Mouse (Mus musculus) midbrain, embryonic 12.5 days (tissue): Measurements from ENCODE around the gene Gga3. TPM values are rescaled to one million over a fixed set of nuclear protein-coding genes. Genes with fewer than 3 reads are reported as not detected.
"Not testable (repeated sequence)": the region's sequence is repeated elsewhere in the genome, so short reads cannot be mapped to it uniquely, and the experiment has no call there.

Source experiments
- ATAC-seq: fragments of 200-750 bp; cut with Nextera tagmentation; 2 replicates; pipeline ENCODE4 v1.8.0; 2017; ENCODE audit warnings: low read depth, moderate TSS enrichment, moderate library complexity; ENCODE audit not compliant: low FRiP score
- H3K27ac ChIP-seq: fragments of 300-500 bp; sonication (generic); replicated peaks from 2 replicates; pipeline ENCODE4 v1.5.1; 2016; ENCODE audit warnings: mild to moderate bottlenecking
- H3K27me3 ChIP-seq: fragments of 300-500 bp; sonication (generic); 2 replicates; pipeline ENCODE4 v1.6.1; 2016; ENCODE audit warnings: mild to moderate bottlenecking
- H3K36me3 ChIP-seq: fragments of 300-500 bp; sonication (generic); 2 replicates; pipeline ENCODE4 v1.6.1; 2016
- H3K4me1 ChIP-seq: fragments of 300-500 bp; sonication (generic); 2 replicates; pipeline ENCODE4 v1.6.1; 2016
- H3K4me2 ChIP-seq: fragments of 300-500 bp; sonication (generic); replicated peaks from 2 replicates; pipeline ENCODE4 v1.6.1; 2016; ENCODE audit warnings: mild to moderate bottlenecking, moderate library complexity
- H3K4me3 ChIP-seq: fragments of 300-500 bp; sonication (generic); 2 replicates; pipeline ENCODE4 v1.5.1; 2016; ENCODE audit warnings: mild to moderate bottlenecking
- H3K9ac ChIP-seq: fragments of 300-500 bp; sonication (generic); replicated peaks from 2 replicates; pipeline ENCODE4 v1.6.1; 2016; ENCODE audit warnings: mild to moderate bottlenecking, moderate library complexity
- H3K9me3 ChIP-seq: fragments of 300-500 bp; sonication (generic); 2 replicates; pipeline ENCODE4 v1.6.1; 2016; ENCODE audit warnings: mild to moderate bottlenecking
- WGBS: fragments of 180-500 bp; shearing (Covaris S2); methylation state at CpG from one replicate; pipeline ENCODE4 v1.1.7; 2016; 5-methylcytosine and 5-hydroxymethylcytosine counted together
- polyA plus RNA-seq: library from polyadenylated mRNA; unstranded; fragments of >200 nt; fragmentation: Nextera tagmentation; extraction: Ambion mirVana; gene quantifications from 2 replicates; pipeline ENCODE4 v1.2.1, GENCODE M21; 2016

The Gga3 gene
- polyA plus RNA-seq, result 34.6 and 37.2 TPM in 2 replicates

- Histone ChIP-seq H3K4me2 (peak within 1 kb of the TSS; percentile 94), H3K27ac (peak within 1 kb of the TSS; percentile 88), H3K4me3 (peak within 1 kb of the TSS; percentile 98), H3K36me3 (peaks cover 42% of the 10 kb centered on the region), H3K4me1 (peaks cover 22% of the 10 kb centered on the region), H3K9me3 (no peaks in the 10 kb centered on the region), H3K27me3 (no peaks in the 10 kb centered on the region), H3K9ac (peak within 1 kb of the TSS; percentile 96)
- under 1% methylated on average over 88 of the region's 93 CpGs for WGBS
- ATAC-seq, result peak; percentile 95
Observed at GRCm38 (mm10) chr11:115603476-115604303, at the start of gene Gga3, which contains the start of gene Mrps7. Gene Gga3, minus strand, starts transcription at chr11:115604051. Gene Mrps7, plus strand, starts transcription at chr11:115603925.

GRCm38 (mm10) chr11:115653194-115653593 lies 49.3 kb upstream of the Gga3 start:
- WGBS, result 94% methylated on average over 3 of the region's 3 CpGs
- Histone ChIP-seq H3K9ac (no peak overlapping the region), H3K4me3 (no peak overlapping the region), H3K27me3 (no peaks in the 10 kb centered on the region), H3K27ac (no peak overlapping the region), H3K4me2 (no peak overlapping the region), H3K4me1 (no peaks in the 10 kb centered on the region), H3K9me3 (no peaks in the 10 kb centered on the region), H3K36me3 (peaks cover 33% of the 10 kb centered on the region)
- no peak for ATAC-seq

GRCm38 (mm10) chr11:115651680-115652079 lies 47.8 kb upstream of the Gga3 start:
- Histone ChIP-seq H3K27me3 (no peaks in the 10 kb centered on the region), H3K9ac (no peak overlapping the region), H3K27ac (no peak overlapping the region), H3K36me3 (peaks cover 42% of the 10 kb centered on the region), H3K4me3 (no peak overlapping the region), H3K4me1 (no peaks in the 10 kb centered on the region), H3K9me3 (no peaks in the 10 kb centered on the region), H3K4me2 (no peak overlapping the region)
- no peak for ATAC-seq
- WGBS, result 89% methylated on average over 3 of the region's 3 CpGs

GRCm38 (mm10) chr11:115649706-115650105 lies 45.9 kb upstream of the Gga3 start:
- 61% methylated on average over 10 of the region's 10 CpGs for WGBS
- 0 out of 2 replicates have a peak overlapping the region, but pooled peaks have one; percentile 8 for H3K27ac ChIP-seq
- ATAC-seq, result no peak
- no peaks in the 10 kb centered on the region for H3K9me3 ChIP-seq
- no peak overlapping the region for H3K9ac ChIP-seq
- no peaks in the 10 kb centered on the region for H3K27me3 ChIP-seq
- H3K36me3 ChIP-seq, result peaks cover 56% of the 10 kb centered on the region
- no peaks in the 10 kb centered on the region for H3K4me1 ChIP-seq
- no peak overlapping the region for H3K4me2 ChIP-seq
- no peak overlapping the region for H3K4me3 ChIP-seq

GRCm38 (mm10) chr11:115647459-115647858 lies 43.6 kb upstream of the Gga3 start:
- no peaks in the 10 kb centered on the region for H3K4me1 ChIP-seq
- H3K4me2 ChIP-seq, result no peak overlapping the region
- H3K36me3 ChIP-seq, result peaks cover 51% of the 10 kb centered on the region

GRCm38 (mm10) chr11:115646439-115646838 lies 42.6 kb upstream of the Gga3 start:
- no peak for ATAC-seq
- Histone ChIP-seq H3K27me3 (no peaks in the 10 kb centered on the region), H3K36me3 (peaks cover 51% of the 10 kb centered on the region), H3K27ac (no peak overlapping the region), H3K9ac (no peak overlapping the region), H3K9me3 (no peaks in the 10 kb centered on the region), H3K4me2 (no peak overlapping the region), H3K4me1 (no peaks in the 10 kb centered on the region), H3K4me3 (no peak overlapping the region)
- 96% methylated on average over 9 of the region's 9 CpGs for WGBS

More at GRCm38 (mm10) chr11:115647459-115647858, 43.6 kb upstream of the Gga3 start:
- H3K4me3 ChIP-seq, result no peak overlapping the region
- no peak overlapping the region for H3K9ac ChIP-seq
- H3K27me3 ChIP-seq, result no peaks in the 10 kb centered on the region
- no peaks in the 10 kb centered on the region for H3K9me3 ChIP-seq
- no peak for ATAC-seq
- 65% methylated on average over 6 of the region's 6 CpGs for WGBS
- no peak overlapping the region for H3K27ac ChIP-seq

- not testable (repeated sequence) for H3K4me3 ChIP-seq, H3K4me1 ChIP-seq, H3K4me2 ChIP-seq, H3K27me3 ChIP-seq, H3K9me3 ChIP-seq, ATAC-seq, H3K27ac ChIP-seq, H3K9ac ChIP-seq
- H3K36me3 ChIP-seq, result peaks cover 51% of the 10 kb centered on the region
- WGBS, result 88% methylated on average over 14 of the region's 14 CpGs
Observed at GRCm38 (mm10) chr11:115645498-115645897, 41.6 kb upstream of the Gga3 start.

- WGBS, result 90% methylated on average over 13 of the region's 13 CpGs
- no peak overlapping the region for H3K4me3 ChIP-seq
Observed at GRCm38 (mm10) chr11:115644308-115644707, 40.5 kb upstream of the Gga3 start.

GRCm38 (mm10) chr11:115643265-115643664 lies 39.4 kb upstream of the Gga3 start:
- WGBS, result 78% methylated on average over 10 of the region's 10 CpGs

More at GRCm38 (mm10) chr11:115644308-115644707, 40.5 kb upstream of the Gga3 start:
- H3K4me1 ChIP-seq, result no peaks in the 10 kb centered on the region
- no peak overlapping the region for H3K4me2 ChIP-seq
- H3K27ac ChIP-seq, result no peak overlapping the region
- no peaks in the 10 kb centered on the region for H3K27me3 ChIP-seq
- no peaks in the 10 kb centered on the region for H3K9me3 ChIP-seq
- H3K36me3 ChIP-seq, result peaks cover 48% of the 10 kb centered on the region
- no peak for ATAC-seq
- no peak overlapping the region for H3K9ac ChIP-seq

GRCm38 (mm10) chr11:115642705-115643104 lies 38.9 kb upstream of the Gga3 start:
- ATAC-seq, result no peak
- Histone ChIP-seq H3K27me3 (no peaks in the 10 kb centered on the region), H3K27ac (no peak overlapping the region)

More at GRCm38 (mm10) chr11:115643265-115643664, 39.4 kb upstream of the Gga3 start:
- no peaks in the 10 kb centered on the region for H3K4me1 ChIP-seq
- H3K4me3 ChIP-seq, result no peak overlapping the region
- no peak overlapping the region for H3K27ac ChIP-seq
- no peak overlapping the region for H3K9ac ChIP-seq
- ATAC-seq, result no peak
- no peaks in the 10 kb centered on the region for H3K27me3 ChIP-seq
- H3K4me2 ChIP-seq, result no peak overlapping the region
- H3K36me3 ChIP-seq, result peaks cover 39% of the 10 kb centered on the region
- H3K9me3 ChIP-seq, result no peaks in the 10 kb centered on the region

GRCm38 (mm10) chr11:115641664-115642036 lies 37.8 kb upstream of the Gga3 start:
- H3K9ac ChIP-seq, result no peak overlapping the region
- no peaks in the 10 kb centered on the region for H3K4me1 ChIP-seq
- H3K27me3 ChIP-seq, result no peaks in the 10 kb centered on the region
- H3K4me2 ChIP-seq, result no peak overlapping the region
- no peaks in the 10 kb centered on the region for H3K9me3 ChIP-seq
- WGBS, result 86% methylated on average over 4 of the region's 4 CpGs
- H3K36me3 ChIP-seq, result peaks cover 31% of the 10 kb centered on the region
- ATAC-seq, result no peak
- no peak overlapping the region for H3K4me3 ChIP-seq
- H3K27ac ChIP-seq, result no peak overlapping the region

More at GRCm38 (mm10) chr11:115642705-115643104, 38.9 kb upstream of the Gga3 start:
- no peak overlapping the region for H3K4me3 ChIP-seq
- no peaks in the 10 kb centered on the region for H3K9me3 ChIP-seq
- 96% methylated on average over 2 of the region's 2 CpGs for whole genome bisulfite sequencing
- no peaks in the 10 kb centered on the region for H3K4me1 ChIP-seq
- H3K4me2 ChIP-seq, result no peak overlapping the region
- peaks cover 34% of the 10 kb centered on the region for H3K36me3 ChIP-seq
- H3K9ac ChIP-seq, result no peak overlapping the region

GRCm38 (mm10) chr11:115640978-115641663 lies 37.3 kb upstream of the Gga3 start:
- Histone ChIP-seq H3K9me3 (no peaks in the 10 kb centered on the region), H3K4me3 (no peak overlapping the region), H3K4me1 (no peaks in the 10 kb centered on the region), H3K4me2 (no peak overlapping the region), H3K27me3 (no peaks in the 10 kb centered on the region), H3K9ac (no peak overlapping the region), H3K27ac (no peak overlapping the region), H3K36me3 (peaks cover 26% of the 10 kb centered on the region)
- no peak for ATAC-seq
- WGBS, result 66% methylated on average over 14 of the region's 14 CpGs
